Mouse (Mus musculus): Measurements from ENCODE around the gene Aff3. TPM values are rescaled to one million over a fixed set of nuclear protein-coding genes. Genes with fewer than 3 reads are reported as not detected.
"Not testable (repeated sequence)": the region's sequence is repeated elsewhere in the genome, so short reads cannot be mapped to it uniquely, and the experiment has no call there.

Gene Aff3
- polyA plus RNA-seq, 1 experiment from 2014 or later: 8.5 TPM

- ATAC-seq: peak; percentile 43; the same call in 1 of the 2 replicates
- no peak overlapping the region for H3K27ac ChIP-seq
- no peaks in the 10 kb centered on the region for H3K9me3 ChIP-seq
- H3K4me2 ChIP-seq (replicated peaks): no peak overlapping the region
- H3K4me1 ChIP-seq (replicated peaks): peaks cover 19% of the 10 kb centered on the region
- no peak overlapping the region for H3K4me3 ChIP-seq (replicated peaks)
- H3K27me3 ChIP-seq (replicated peaks): no peaks in the 10 kb centered on the region
- 47% methylated on average over 4 of the region's 4 CpGs for WGBS
- no peaks in the 10 kb centered on the region for H3K36me3 ChIP-seq
- H3K9ac ChIP-seq: no peak overlapping the region
These were observed 226.3 kb downstream of the Aff3 start for GRCm38 (mm10) chr1:38438447-38438846.

DNA sequence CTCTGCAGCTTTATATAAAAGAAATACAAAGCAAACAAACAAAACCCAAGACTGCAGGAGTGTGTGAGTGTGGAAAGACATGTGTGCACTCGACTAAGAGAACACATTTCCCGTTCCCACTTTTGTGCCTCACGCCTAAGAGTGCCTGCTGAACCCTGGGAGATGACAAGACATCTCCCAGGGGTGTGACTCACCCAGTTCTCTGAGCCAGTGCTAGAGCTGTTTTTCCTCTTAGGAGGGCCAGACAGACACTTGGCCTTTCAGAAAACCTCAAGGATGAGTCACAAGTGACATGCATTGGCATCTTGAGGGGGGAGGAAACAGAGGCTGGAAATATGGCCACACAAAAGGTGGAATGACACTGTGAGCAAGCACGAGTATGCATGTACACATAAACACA, 227.1 kb downstream of the Aff3 start:
- Histone ChIP-seq H3K4me2 (replicated peaks) (no peak overlapping the region), H3K9ac (no peak overlapping the region), H3K4me1 (replicated peaks) (peaks cover 19% of the 10 kb centered on the region), H3K9me3 (no peaks in the 10 kb centered on the region), H3K36me3 (no peaks in the 10 kb centered on the region), H3K27ac (no peak overlapping the region), H3K4me3 (replicated peaks) (no peak overlapping the region), H3K27me3 (replicated peaks) (no peaks in the 10 kb centered on the region)
- WGBS: 61% methylated on average over 4 of the region's 4 CpGs
- no peak for ATAC-seq

- no peak overlapping the region for H3K4me3 ChIP-seq (replicated peaks)
- H3K4me2 ChIP-seq (replicated peaks): no peak overlapping the region
- H3K9me3 ChIP-seq: no peaks in the 10 kb centered on the region
- H3K36me3 ChIP-seq: no peaks in the 10 kb centered on the region
- H3K27me3 ChIP-seq (replicated peaks): no peaks in the 10 kb centered on the region
- no peak overlapping the region for H3K9ac ChIP-seq
- 47% methylated on average over 12 of the region's 12 CpGs for WGBS
- no peak for ATAC-seq
- peaks cover 19% of the 10 kb centered on the region for H3K4me1 ChIP-seq (replicated peaks)
- no peak overlapping the region for H3K27ac ChIP-seq
These were observed 228.0 kb downstream of the Aff3 start for GRCm38 (mm10) chr1:38436471-38437340.

DNA sequence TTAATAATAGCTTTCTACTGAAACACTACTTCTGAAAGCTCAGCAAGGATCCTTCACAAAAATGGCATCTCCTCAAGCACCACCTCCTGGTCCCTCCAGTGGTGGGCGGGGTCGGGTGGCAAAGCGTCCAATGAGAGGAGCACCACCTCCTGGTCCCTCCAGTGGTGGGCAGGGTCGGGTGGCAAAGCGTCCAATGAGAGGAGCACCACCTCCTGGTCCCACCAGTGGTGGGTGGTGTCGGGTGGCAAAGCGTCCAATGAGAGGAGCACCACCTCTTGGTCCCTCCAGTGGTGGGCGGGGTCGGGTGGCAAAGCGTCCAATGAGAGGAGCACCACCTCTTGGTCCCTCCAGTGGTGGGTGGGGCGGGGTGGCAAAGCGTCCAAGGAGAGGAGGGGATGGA, 234.4 kb downstream of the Aff3 start:
- H3K9me3 ChIP-seq; H3K9ac ChIP-seq; H3K4me1 ChIP-seq (replicated peaks); ATAC-seq; H3K27me3 ChIP-seq (replicated peaks); H3K27ac ChIP-seq; H3K36me3 ChIP-seq; H3K4me3 ChIP-seq (replicated peaks); H3K4me2 ChIP-seq (replicated peaks): not testable (repeated sequence)
- 95% methylated on average over 12 of the region's 12 CpGs for WGBS

GRCm38 (mm10) chr1:38428708-38429683, 235.8 kb downstream of the Aff3 start:
- Histone ChIP-seq H3K27me3 (replicated peaks) (no peaks in the 10 kb centered on the region), H3K4me1 (replicated peaks) (no peaks in the 10 kb centered on the region), H3K4me2 (replicated peaks) (no peak overlapping the region), H3K4me3 (replicated peaks) (no peak overlapping the region), H3K9ac (no peak overlapping the region), H3K9me3 (no peaks in the 10 kb centered on the region), H3K27ac (no peak overlapping the region), H3K36me3 (no peaks in the 10 kb centered on the region)
- no peak for ATAC-seq
- WGBS: 60% methylated on average over 13 of the region's 13 CpGs

DNA sequence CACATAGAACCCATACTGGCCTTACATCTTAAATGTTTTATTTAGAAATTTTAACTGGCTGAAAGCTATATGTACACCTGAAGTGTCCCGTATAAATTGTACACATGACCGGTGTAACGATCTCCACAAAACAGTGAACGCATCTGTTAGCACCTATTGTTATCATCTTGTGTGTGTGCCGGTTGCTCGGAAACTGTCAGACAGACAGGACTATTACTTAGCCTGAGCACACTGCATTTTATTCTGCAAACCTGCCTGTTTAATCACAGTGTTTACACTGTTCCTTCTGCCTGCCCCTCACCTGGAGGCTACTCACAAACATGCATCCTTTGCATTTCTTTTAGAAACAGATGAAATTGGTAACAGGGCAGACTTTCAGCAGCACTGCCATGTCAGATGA, 241.8 kb downstream of the Aff3 start:
- 81% methylated on average over 6 of the region's 6 CpGs for WGBS
- Histone ChIP-seq H3K4me2 (replicated peaks) (no peak overlapping the region), H3K4me3 (replicated peaks) (no peak overlapping the region), H3K36me3 (no peaks in the 10 kb centered on the region), H3K27ac (no peak overlapping the region), H3K27me3 (replicated peaks) (no peaks in the 10 kb centered on the region), H3K4me1 (replicated peaks) (no peaks in the 10 kb centered on the region), H3K9ac (no peak overlapping the region), H3K9me3 (no peaks in the 10 kb centered on the region)
- no peak for ATAC-seq

GRCm38 (mm10) chr1:38419331-38419730, 245.4 kb downstream of the Aff3 start:
- no peaks in the 10 kb centered on the region for H3K36me3 ChIP-seq
- H3K27me3 ChIP-seq (replicated peaks): no peaks in the 10 kb centered on the region
- WGBS: 88% methylated on average over 4 of the region's 4 CpGs
- H3K4me3 ChIP-seq (replicated peaks): no peak overlapping the region
- H3K27ac ChIP-seq: no peak overlapping the region
- H3K4me1 ChIP-seq (replicated peaks): no peaks in the 10 kb centered on the region
- H3K4me2 ChIP-seq (replicated peaks): no peak overlapping the region
- no peaks in the 10 kb centered on the region for H3K9me3 ChIP-seq
- H3K9ac ChIP-seq: no peak overlapping the region
- no peak for ATAC-seq

GRCm38 (mm10) chr1:38418181-38419032, 246.3 kb downstream of the Aff3 start:
- no peaks in the 10 kb centered on the region for H3K27me3 ChIP-seq (replicated peaks)
- no peaks in the 10 kb centered on the region for H3K4me1 ChIP-seq (replicated peaks)
- no peak overlapping the region for H3K4me3 ChIP-seq (replicated peaks)
- no peak for ATAC-seq
- no peaks in the 10 kb centered on the region for H3K36me3 ChIP-seq
- no peak overlapping the region for H3K27ac ChIP-seq
- H3K9me3 ChIP-seq: no peaks in the 10 kb centered on the region
- no peak overlapping the region for H3K9ac ChIP-seq
- H3K4me2 ChIP-seq (replicated peaks): no peak overlapping the region
- WGBS: 59% methylated on average over 12 of the region's 12 CpGs

DNA sequence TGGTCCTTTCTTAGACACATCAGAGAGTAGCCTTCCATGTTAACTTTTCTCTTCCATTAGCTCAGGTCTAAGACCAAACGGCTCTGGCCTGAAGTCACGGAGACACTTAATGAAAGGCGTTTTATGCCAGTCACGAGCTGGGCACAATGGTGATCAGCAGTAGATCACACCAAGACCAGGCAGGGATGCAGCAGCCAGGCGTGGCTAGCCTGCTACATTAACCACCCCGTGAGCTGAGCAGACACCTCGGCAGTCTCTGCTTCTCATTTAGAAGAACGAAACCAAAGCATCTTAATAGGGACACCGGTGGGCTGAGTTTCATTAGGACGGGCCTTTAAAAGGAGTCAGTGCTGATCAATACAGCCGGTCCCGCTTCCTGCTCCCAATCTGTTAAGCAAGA, 247.6 kb downstream of the Aff3 start:
- Histone ChIP-seq H3K27me3 (replicated peaks) (no peaks in the 10 kb centered on the region), H3K4me1 (replicated peaks) (no peaks in the 10 kb centered on the region), H3K36me3 (no peaks in the 10 kb centered on the region), H3K27ac (no peak overlapping the region), H3K9me3 (no peaks in the 10 kb centered on the region), H3K9ac (no peak overlapping the region), H3K4me3 (replicated peaks) (no peak overlapping the region), H3K4me2 (replicated peaks) (no peak overlapping the region)
- ATAC-seq: no peak
- WGBS: 83% methylated on average over 12 of the region's 12 CpGs

DNA sequence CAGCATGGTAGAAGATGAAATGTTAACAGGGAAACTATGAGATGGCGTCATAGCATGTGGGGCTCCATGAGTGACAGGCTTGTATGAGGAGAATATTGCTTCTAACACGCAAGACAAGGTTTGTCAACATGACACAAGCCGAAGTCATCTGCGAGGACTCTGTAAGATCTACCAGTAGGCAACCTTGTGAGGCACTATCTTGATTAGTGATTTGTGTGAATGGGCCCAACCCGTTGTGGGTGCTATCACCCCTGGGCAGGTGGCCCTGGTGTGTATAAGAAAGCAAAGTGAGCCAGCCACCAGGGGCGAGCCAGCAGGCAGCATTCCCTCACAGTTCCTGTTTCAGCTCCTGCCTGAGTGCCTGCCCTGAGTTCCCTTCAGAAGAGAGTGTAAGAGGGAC, 249.2 kb downstream of the Aff3 start:
- 89% methylated on average over 6 of the region's 6 CpGs for WGBS
- no peak for ATAC-seq

GRCm38 (mm10) chr1:38411106-38411505, 253.6 kb downstream of the Aff3 start:
- H3K9me3 ChIP-seq: no peaks in the 10 kb centered on the region
- 59% methylated on average over 4 of the region's 4 CpGs for WGBS
- no peak overlapping the region for H3K27ac ChIP-seq
- no peaks in the 10 kb centered on the region for H3K27me3 ChIP-seq (replicated peaks)
- H3K4me1 ChIP-seq (replicated peaks): no peaks in the 10 kb centered on the region
- H3K9ac ChIP-seq: no peak overlapping the region
- no peaks in the 10 kb centered on the region for H3K36me3 ChIP-seq
- H3K4me2 ChIP-seq (replicated peaks): no peak overlapping the region
- ATAC-seq: no peak
- H3K4me3 ChIP-seq (replicated peaks): no peak overlapping the region

More for the DNA sequence above, 249.2 kb downstream of the Aff3 start:
- H3K9ac ChIP-seq: no peak overlapping the region
- no peak overlapping the region for H3K27ac ChIP-seq
- H3K4me3 ChIP-seq (replicated peaks): no peak overlapping the region
- H3K27me3 ChIP-seq (replicated peaks): no peaks in the 10 kb centered on the region
- H3K36me3 ChIP-seq: no peaks in the 10 kb centered on the region
- H3K4me1 ChIP-seq (replicated peaks): no peaks in the 10 kb centered on the region
- H3K4me2 ChIP-seq (replicated peaks): no peak overlapping the region
- no peaks in the 10 kb centered on the region for H3K9me3 ChIP-seq

DNA sequence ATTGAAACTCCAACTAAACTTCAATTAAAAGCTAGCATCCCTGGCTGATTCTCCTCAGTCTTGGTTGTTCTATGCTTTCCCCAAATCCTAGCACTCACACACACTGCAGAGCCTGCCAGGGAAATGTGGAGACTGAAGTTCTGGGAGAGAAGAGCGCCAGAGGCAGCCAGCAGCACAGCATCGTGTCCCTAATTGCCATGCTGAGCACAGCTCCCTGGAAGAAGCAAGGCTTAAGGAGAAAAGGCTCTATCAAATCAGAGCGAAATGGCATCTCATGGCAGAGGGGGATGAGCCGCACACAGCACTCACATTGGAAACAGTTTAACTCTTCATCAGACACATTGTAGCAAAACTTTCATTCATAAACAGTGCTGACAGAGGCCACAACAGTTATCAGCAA, 254.3 kb downstream of the Aff3 start:
- Histone ChIP-seq H3K27ac (no peak overlapping the region), H3K9me3 (no peaks in the 10 kb centered on the region), H3K9ac (no peak overlapping the region), H3K4me3 (replicated peaks) (no peak overlapping the region), H3K36me3 (no peaks in the 10 kb centered on the region), H3K27me3 (replicated peaks) (no peaks in the 10 kb centered on the region), H3K4me2 (replicated peaks) (no peak overlapping the region), H3K4me1 (replicated peaks) (no peaks in the 10 kb centered on the region)
- ATAC-seq: no peak
- WGBS: 49% methylated on average over 4 of the region's 4 CpGs

Measured in intestine, embryonic 15.5 days (tissue).